Mouse (Mus musculus) urinary bladder, postnatal 14 days (tissue): ENCODE data around the gene Itga11.

Source experiments
- DNase-seq: peaks from one replicate; pipeline ENCODE4 v3.0.0; 2021; ENCODE audit warnings: low spot score

Gene Itga11

GRCm38 (mm10) chr9:62684311-62684710 lies 6.7 kb downstream of the Itga11 start:
- no peak for DNase-seq

GRCm38 (mm10) chr9:62689748-62690147 lies 12.1 kb downstream of the Itga11 start:
- no peak for DNase-seq

GRCm38 (mm10) chr9:62694054-62694453 lies 16.4 kb downstream of the Itga11 start:
- peak; percentile 39 for DNase-seq

- DNase-seq: no peak
Measured at GRCm38 (mm10) chr9:62695210-62695609, 17.6 kb downstream of the Itga11 start.

GRCm38 (mm10) chr9:62696799-62697198 lies 19.2 kb downstream of the Itga11 start:
- DNase-seq: no peak

- DNase-seq: no peak
Measured at GRCm38 (mm10) chr9:62707267-62707666, 29.6 kb downstream of the Itga11 start.

GRCm38 (mm10) chr9:62707870-62708269 lies 30.2 kb downstream of the Itga11 start:
- DNase-seq: no peak

GRCm38 (mm10) chr9:62709983-62710382 lies 32.4 kb downstream of the Itga11 start:
- DNase-seq: no peak

- DNase-seq: no peak
Measured at GRCm38 (mm10) chr9:62712374-62712773, 34.7 kb downstream of the Itga11 start.

GRCm38 (mm10) chr9:62713040-62713439 lies 35.4 kb downstream of the Itga11 start:
- no peak for DNase-seq

GRCm38 (mm10) chr9:62714336-62714735 lies 36.7 kb downstream of the Itga11 start:
- DNase-seq: no peak

GRCm38 (mm10) chr9:62717982-62718381 lies 40.4 kb downstream of the Itga11 start:
- DNase-seq: no peak

- DNase-seq: no peak
Measured at GRCm38 (mm10) chr9:62721791-62722190, 44.2 kb downstream of the Itga11 start.

- DNase-seq: no peak
Measured at GRCm38 (mm10) chr9:62722716-62723115, 45.1 kb downstream of the Itga11 start.

- DNase-seq: no peak
Measured at GRCm38 (mm10) chr9:62724175-62724574, 46.5 kb downstream of the Itga11 start.

- no peak for DNase-seq
Measured at GRCm38 (mm10) chr9:62725247-62725646, 47.6 kb downstream of the Itga11 start.

GRCm38 (mm10) chr9:62726472-62726871 lies 48.8 kb downstream of the Itga11 start:
- no peak for DNase-seq

- DNase-seq: peak; percentile 46
Measured at GRCm38 (mm10) chr9:62744558-62745275, 67.1 kb downstream of the Itga11 start.

- DNase-seq: no peak
Measured at GRCm38 (mm10) chr9:62746646-62747045, 69.0 kb downstream of the Itga11 start.

GRCm38 (mm10) chr9:62749666-62750065 lies 72.0 kb downstream of the Itga11 start:
- DNase-seq: peak; percentile 32

- no peak for DNase-seq
Measured at GRCm38 (mm10) chr9:62750381-62750780, 72.8 kb downstream of the Itga11 start.

- DNase-seq: no peak
Measured at GRCm38 (mm10) chr9:62758288-62758687, 80.7 kb downstream of the Itga11 start.

- no peak for DNase-seq
Measured at GRCm38 (mm10) chr9:62759601-62760000, 82.0 kb downstream of the Itga11 start.

GRCm38 (mm10) chr9:62763478-62763877 lies 85.9 kb downstream of the Itga11 start:
- no peak for DNase-seq
